Mouse (Mus musculus): Measurements from ENCODE around the gene Cd79a. TPM values are rescaled to one million over a fixed set of nuclear protein-coding genes. Genes with fewer than 3 reads are reported as not detected.

Gene Cd79a
- polyA plus RNA-seq, 1 experiment: not detected

- no peak overlapping the region for H3K4me3 ChIP-seq (ENCODE audit: insufficient read depth, low read length)
- no peaks in the 10 kb centered on the region for H3K4me1 ChIP-seq (ENCODE audit: control insufficient read depth, insufficient read depth, low read length)
- no peak overlapping the region for H3K27ac ChIP-seq (ENCODE audit: insufficient read depth, low read depth, low read length)
- TF ChIP-seq CTCF (IDR thresholded peaks at IDR 0.05; ENCODE audit: low read depth, low read length) (no peak), POLR2A (IDR thresholded peaks at IDR 0.05; ENCODE audit: borderline replicate concordance, low read depth, low read length) (no peak)
These were observed 51.6 kb downstream of the Cd79a start for GRCm38 (mm10) chr7:24948774-24949173.

- TF ChIP-seq CTCF (IDR thresholded peaks at IDR 0.05; ENCODE audit: low read depth, low read length) (peak; percentile 94), POLR2A (IDR thresholded peaks at IDR 0.05; ENCODE audit: borderline replicate concordance, low read depth, low read length) (no peak)
- no peaks in the 10 kb centered on the region for H3K4me1 ChIP-seq (ENCODE audit: control insufficient read depth, insufficient read depth, low read length)
- H3K27ac ChIP-seq (ENCODE audit: insufficient read depth, low read depth, low read length): no peak overlapping the region
- no peak overlapping the region for H3K4me3 ChIP-seq (ENCODE audit: insufficient read depth, low read length)
These were observed 52.9 kb downstream of the Cd79a start for GRCm38 (mm10) chr7:24949958-24950623.

Other genes with a start within 250 kb of the Cd79a start
- not detected in 2 replicates for gene Tex101, start 220.7 kb upstream of the Cd79a start, polyA plus RNA-seq (2012; ENCODE audit: insufficient read depth, insufficient read length, missing spikeins)
- not detected in 2 replicates for gene BC049730, start 188.1 kb upstream of the Cd79a start, polyA plus RNA-seq (2012; ENCODE audit: insufficient read depth, insufficient read length, missing spikeins)
- not detected in 2 replicates for gene Gm4763, start 170.5 kb upstream of the Cd79a start, polyA plus RNA-seq (2012; ENCODE audit: insufficient read depth, insufficient read length, missing spikeins)
- 0.47 and 0.74 TPM in 2 replicates for gene Cd177, start 137.1 kb upstream of the Cd79a start, polyA plus RNA-seq (2012; ENCODE audit: insufficient read depth, insufficient read length, missing spikeins)
- gene Ceacam10, start 120.2 kb upstream of the Cd79a start, polyA plus RNA-seq (2012; ENCODE audit: insufficient read depth, insufficient read length, missing spikeins): 1.7 TPM in 1 of 2 replicates, not detected in the other
- 2.4 TPM in 1 of 2 replicates, not detected in the other for gene Gm9844, start 35.2 kb upstream of the Cd79a start, polyA plus RNA-seq (2012; ENCODE audit: insufficient read depth, insufficient read length, missing spikeins)
- not detected in 2 replicates for gene Lypd4, start 27.4 kb upstream of the Cd79a start, polyA plus RNA-seq (2012; ENCODE audit: insufficient read depth, insufficient read length, missing spikeins)
- gene Dmrtc2, start 27.3 kb upstream of the Cd79a start, polyA plus RNA-seq (2012; ENCODE audit: insufficient read depth, insufficient read length, missing spikeins): not detected in 2 replicates
- 1,580 and 1,635 TPM in 2 replicates for gene Rps19, start 13.0 kb upstream of the Cd79a start, polyA plus RNA-seq (2012; ENCODE audit: insufficient read depth, insufficient read length, missing spikeins)
- 197 and 204 TPM in 2 replicates for gene Arhgef1, start 5.5 kb downstream of the Cd79a start, polyA plus RNA-seq (2012; ENCODE audit: insufficient read depth, insufficient read length, missing spikeins)
- gene Gm4881, start 47.1 kb downstream of the Cd79a start, polyA plus RNA-seq (2012; ENCODE audit: insufficient read depth, insufficient read length, missing spikeins): not detected in 2 replicates
- 205 and 226 TPM in 2 replicates for gene Rabac1, start 75.4 kb downstream of the Cd79a start, polyA plus RNA-seq (2012; ENCODE audit: insufficient read depth, insufficient read length, missing spikeins)
- gene Atp1a3, start 108.6 kb downstream of the Cd79a start, polyA plus RNA-seq (2012; ENCODE audit: insufficient read depth, insufficient read length, missing spikeins): 70.0 and 85.8 TPM in 2 replicates
- 1.5 and 2.1 TPM in 2 replicates for gene Grik5, start 175.0 kb downstream of the Cd79a start, polyA plus RNA-seq (2012; ENCODE audit: insufficient read depth, insufficient read length, missing spikeins)
- 9.6 and 9.7 TPM in 2 replicates for gene Zfp574, start 175.2 kb downstream of the Cd79a start, polyA plus RNA-seq (2012; ENCODE audit: insufficient read depth, insufficient read length, missing spikeins)

Data from bone marrow macrophage, adult 2 months (primary cell).